Mouse (Mus musculus) heart, postnatal 14 days (tissue): ENCODE measurements around the gene Tamm41. TPM values are rescaled to one million over a fixed set of nuclear protein-coding genes. Genes with fewer than 3 reads are reported as not detected.

Source experiments
- DNase-seq, 2 experiments: peaks; one replicate each; pipeline ENCODE4 v3.0.0; 2021 to 2022
- intact Hi-C: fragments of 180-260 bp; cut with DNase I; formaldehyde crosslinking; loops from one replicate; pipeline ENCODE4 v1.15.1; 2025
- total RNA-seq, 2 experiments: library from RNA; stranded (reverse); gene quantifications; 2 replicates each; pipeline ENCODE4 v1.2.3; 2021

The Tamm41 gene
- total RNA-seq, 2 experiments from 2014 or later, result 12.5 to 14.4 TPM

DNA sequence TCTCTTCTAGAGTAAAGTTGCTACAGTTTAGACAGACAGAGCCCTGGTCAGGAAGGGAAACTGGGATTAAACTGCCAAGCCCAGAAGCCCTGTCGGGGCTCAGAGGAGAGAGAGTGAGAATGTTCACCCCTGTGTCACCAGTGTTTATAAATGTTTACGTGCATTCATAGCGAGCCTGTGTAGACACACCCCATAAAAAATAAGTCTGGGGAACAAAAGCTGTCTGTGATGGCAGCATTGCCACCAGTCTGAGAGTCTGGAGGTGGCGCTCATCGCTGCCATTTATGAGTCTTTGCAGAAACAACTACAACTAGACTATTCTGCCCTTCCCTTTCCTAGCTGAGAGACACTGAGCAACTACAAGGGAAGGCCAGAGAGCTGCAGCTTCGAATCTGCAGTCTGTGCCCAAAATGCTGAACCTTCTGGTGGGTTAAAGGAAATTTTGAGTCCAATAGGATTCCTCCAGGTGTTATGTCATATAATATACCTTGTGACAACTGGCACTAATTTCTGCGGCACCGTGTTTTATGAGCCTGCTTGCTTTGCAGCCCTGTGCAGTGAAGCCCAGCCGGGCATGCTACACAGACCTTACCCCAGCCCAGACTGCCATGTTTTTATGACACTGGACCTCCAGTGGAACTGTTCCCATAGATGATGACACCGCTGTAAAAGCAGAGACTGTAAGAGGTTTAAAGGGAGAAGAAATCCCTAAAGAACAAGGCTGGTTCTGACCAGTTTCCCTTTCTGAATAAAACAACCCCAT is 79.2 kb downstream of the Tamm41 start:
- intact Hi-C loops, result no loop called here
- no peak for DNase-seq

DNA sequence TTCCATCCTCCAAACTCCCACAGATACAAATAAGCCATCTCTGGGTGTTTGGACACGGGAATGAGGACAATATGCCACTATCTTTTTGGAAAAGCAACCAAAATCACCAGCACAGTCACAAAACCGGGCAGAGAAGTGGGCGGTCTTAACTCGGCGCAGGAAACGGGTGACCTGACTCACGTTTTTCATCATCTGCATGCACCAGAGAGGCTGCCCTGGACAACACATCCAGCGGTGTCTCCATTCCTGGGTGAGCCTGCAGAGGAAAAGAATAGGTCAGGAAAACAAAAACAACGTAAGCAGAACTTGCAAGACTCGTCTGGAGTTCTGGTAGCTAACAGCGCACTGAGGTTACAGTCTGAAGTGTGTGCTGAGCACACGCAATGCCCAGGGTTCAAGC is 79.9 kb downstream of the Tamm41 start:
- intact Hi-C loops, result no loop called here
- no peak for DNase-seq

DNA sequence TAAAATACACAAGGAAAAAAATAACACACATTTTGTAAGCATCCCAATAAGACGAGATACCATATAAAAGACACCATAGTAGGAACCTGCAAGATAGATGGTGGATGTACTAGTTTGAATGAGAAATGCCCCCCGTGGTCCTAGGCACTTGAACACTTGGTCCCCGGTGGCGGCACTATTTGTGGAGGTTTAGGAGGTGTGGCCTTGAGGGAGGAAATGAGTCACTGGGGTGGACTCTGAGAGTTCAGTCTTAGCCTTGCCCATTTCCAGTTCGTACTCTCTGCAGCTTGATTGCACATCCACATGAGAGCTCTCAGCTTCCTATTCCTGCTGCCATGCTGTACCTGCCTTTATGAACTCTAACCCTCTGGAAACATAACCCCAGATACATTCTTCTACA is 83.2 kb downstream of the Tamm41 start:
- DNase-seq, result no peak
- intact Hi-C loops, result no loop called here

Other genes with a start within 250 kb of the Tamm41 start
- 10 to 100 TPM; 28.4 to 29.5 TPM for gene Vgll4, start 67.9 kb downstream of the Tamm41 start, total RNA-seq
- 1 to 10 TPM; 5.1 to 5.4 TPM for gene Syn2, start 97.0 kb upstream of the Tamm41 start, total RNA-seq
- gene Gm17482, start 189.5 kb upstream of the Tamm41 start, total RNA-seq, result not detected
- 10 to 100 TPM; 27.9 to 29.4 TPM for gene Timp4, start 214.3 kb upstream of the Tamm41 start, total RNA-seq